Mouse (Mus musculus): ENCODE measurements around the gene Galp.

- no peak for TF ChIP-seq POLR2A (IDR thresholded peaks at IDR 0.05; ENCODE audit: insufficient read length, low read depth)
- no peak for TF ChIP-seq USF1 (IDR thresholded peaks at IDR 0.05; ENCODE audit: low read depth)
Measured at GRCm38 (mm10) chr7:6221978-6222377, 25.1 kb downstream of the Galp start, which contains the start of gene Zscan5b.
